Mouse (Mus musculus) liver, embryonic 11.5 days (tissue): ENCODE measurements at regions not wholly inside any gene's neighbourhood (a gene's known extent, or its start where the extent isn't known, plus 50 kb on each side); places are given as distances from the start of the nearest gene placed in this dataset.
"Not testable (repeated sequence)": the region's sequence is repeated elsewhere in the genome, so short reads cannot be mapped to it uniquely, and the experiment has no call there.

Experiments used
- ATAC-seq: fragments of 200-750 bp; cut with Nextera tagmentation; replicated peaks from 2 replicates; pipeline ENCODE4 v1.8.0; 2017; ENCODE audit warnings: moderate number of reproducible peaks, mild to moderate bottlenecking, moderate TSS enrichment, moderate library complexity; ENCODE audit not compliant: low FRiP score
- DNase-seq: peaks from one replicate; pipeline ENCODE4 v3.0.0-alpha.2; 2017; ENCODE audit warnings: low spot score
- H3K27ac ChIP-seq: fragments of 300-500 bp; sonication (generic); 2 replicates; pipeline ENCODE4 v1.5.1; 2014; ENCODE audit warnings: mild to moderate bottlenecking, low read depth, low read length, control low read depth
- H3K27me3 ChIP-seq: fragments of 300-500 bp; sonication (generic); replicated peaks from 2 replicates; pipeline ENCODE4 v1.6.1; 2014; ENCODE audit warnings: low read length, mixed read lengths; ENCODE audit not compliant: control insufficient read depth, insufficient read depth
- H3K36me3 ChIP-seq: fragments of 300-500 bp; sonication (generic); 2 replicates; pipeline ENCODE4 v1.6.1; 2014; ENCODE audit warnings: mild to moderate bottlenecking, low read length, moderate library complexity, mixed read lengths; ENCODE audit not compliant: control insufficient read depth, insufficient read depth
- H3K4me1 ChIP-seq: fragments of 300-500 bp; sonication (generic); replicated peaks from 2 replicates; pipeline ENCODE4 v1.6.1; 2014; ENCODE audit warnings: low read length, mixed read lengths; ENCODE audit not compliant: control insufficient read depth, insufficient read depth
- H3K4me2 ChIP-seq: fragments of 300-500 bp; sonication (generic); 2 replicates; pipeline ENCODE4 v1.6.1; 2014; ENCODE audit warnings: mild to moderate bottlenecking, control low read depth, moderate library complexity
- H3K4me3 ChIP-seq: fragments of 300-500 bp; sonication (generic); 2 replicates; pipeline ENCODE4 v1.5.1; 2014; ENCODE audit warnings: low read depth, low read length, control low read depth
- H3K9ac ChIP-seq: fragments of 300-500 bp; sonication (generic); 2 replicates; pipeline ENCODE4 v1.6.1; 2014; ENCODE audit warnings: low read depth, low read length, control low read depth
- H3K9me3 ChIP-seq: fragments of 300-500 bp; sonication (generic); 2 replicates; pipeline ENCODE4 v1.6.1; 2016; ENCODE audit warnings: low read length, inconsistent platforms, mixed read lengths; ENCODE audit not compliant: control insufficient read depth
- WGBS: fragments of 180-500 bp; shearing (Covaris S2); extraction: QIAGEN DNeasy Blood & Tissue Kit; methylation state at CpG from one replicate; pipeline ENCODE4 v1.1.7; 2014; 5-methylcytosine and 5-hydroxymethylcytosine counted together

- ATAC-seq (no peak), DNase-seq (no peak)
- Histone ChIP-seq H3K36me3 (no peaks in the 10 kb centered on the region), H3K27ac (no peak overlapping the region), H3K4me2 (no peak overlapping the region), H3K4me1 (no peaks in the 10 kb centered on the region), H3K4me3 (no peak overlapping the region), H3K27me3 (no peaks in the 10 kb centered on the region), H3K9ac (no peak overlapping the region), H3K9me3 (peaks cover 2% of the 10 kb centered on the region; the same call in 1 of the 2 replicates)
- 60% methylated on average over 3 of the region's 3 CpGs for WGBS
These were observed 468.9 kb downstream of the Cbln4 start for GRCm38 (mm10) chr2:171574360-171574759.

- 86% methylated on average over 5 of the region's 5 CpGs for WGBS
- no peak overlapping the region for H3K4me2 ChIP-seq
- H3K4me1 ChIP-seq = no peaks in the 10 kb centered on the region
- no peaks in the 10 kb centered on the region for H3K27me3 ChIP-seq
- no peaks in the 10 kb centered on the region for H3K9me3 ChIP-seq
- H3K27ac ChIP-seq = no peak overlapping the region
- ATAC-seq (no peak), DNase-seq (no peak)
- no peak overlapping the region for H3K9ac ChIP-seq
- no peaks in the 10 kb centered on the region for H3K36me3 ChIP-seq
- no peak overlapping the region for H3K4me3 ChIP-seq
These were observed 480.6 kb downstream of the Cbln4 start for GRCm38 (mm10) chr2:171562656-171563055.

DNA sequence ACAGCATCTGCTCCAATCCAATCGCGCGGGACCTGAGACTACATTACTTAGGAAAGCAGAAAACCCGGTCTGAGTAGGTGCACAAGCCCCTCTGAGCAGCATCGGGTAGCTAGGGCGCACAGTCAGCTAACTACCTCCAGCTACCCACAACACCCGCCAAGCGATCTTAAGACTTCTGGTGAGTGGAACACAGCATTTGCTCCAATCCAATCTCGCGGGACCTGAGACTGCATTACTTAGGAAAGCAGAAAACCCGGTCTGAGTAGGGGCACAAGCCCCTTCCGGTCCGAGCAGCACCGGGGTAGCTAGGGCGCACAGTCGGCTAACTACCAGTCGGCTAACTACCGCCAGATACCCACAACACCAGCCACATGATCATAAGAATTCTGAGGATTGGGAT lies 500.5 kb downstream of the Cbln4 start:
- 72% methylated on average over 18 of the region's 18 CpGs for WGBS

DNA sequence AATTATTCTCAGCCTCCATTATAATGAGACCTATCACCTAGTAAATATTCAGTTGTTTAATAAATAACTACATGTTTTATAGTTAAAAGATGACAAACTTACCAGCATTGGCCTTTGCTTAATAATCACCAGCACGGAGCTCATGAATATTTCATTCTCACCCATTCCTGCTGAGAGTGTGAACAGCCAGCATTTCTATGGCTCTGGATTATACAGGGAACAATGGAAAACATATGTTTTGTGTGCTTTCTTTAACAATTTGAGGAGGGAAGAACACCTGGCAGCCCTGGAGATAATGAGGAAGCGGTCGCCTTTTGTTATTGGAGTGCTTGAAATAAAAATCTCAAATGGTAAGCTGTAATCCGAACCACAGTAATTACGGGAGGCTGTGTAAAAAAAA lies 528.4 kb downstream of the Cbln4 start:
- DNase-seq (no peak), ATAC-seq (no peak)
- Histone ChIP-seq H3K27ac (no peak overlapping the region), H3K36me3 (no peaks in the 10 kb centered on the region), H3K4me2 (no peak overlapping the region), H3K9me3 (no peaks in the 10 kb centered on the region), H3K4me1 (no peaks in the 10 kb centered on the region), H3K9ac (no peak overlapping the region), H3K27me3 (no peaks in the 10 kb centered on the region), H3K4me3 (no peak overlapping the region)
- WGBS = 84% methylated on average over 5 of the region's 5 CpGs

More for the DNA sequence above, 500.5 kb downstream of the Cbln4 start:
- H3K36me3 ChIP-seq, DNase-seq, H3K27ac ChIP-seq, H3K27me3 ChIP-seq, H3K4me1 ChIP-seq, H3K9me3 ChIP-seq, ATAC-seq, H3K9ac ChIP-seq, H3K4me3 ChIP-seq, H3K4me2 ChIP-seq: not testable (repeated sequence)

DNA sequence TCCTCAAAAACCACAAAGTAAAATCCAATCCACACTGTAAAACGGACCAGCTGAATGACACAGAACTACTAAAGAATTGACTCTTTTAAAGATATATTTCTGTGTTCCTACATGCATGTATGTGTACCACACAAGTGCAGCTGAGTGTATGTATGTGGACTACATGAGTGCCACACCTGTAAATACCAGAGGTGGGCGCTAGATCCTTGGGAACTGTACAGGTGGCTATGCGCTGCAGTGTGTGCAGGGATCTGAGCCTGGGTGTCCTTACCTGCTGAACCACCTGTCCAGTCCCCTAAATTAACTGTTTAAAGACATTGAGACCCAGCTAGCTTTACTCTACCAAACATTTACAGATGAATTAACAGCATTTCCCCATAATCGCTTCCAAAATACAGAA lies 546.6 kb downstream of the Cbln4 start:
- Histone ChIP-seq H3K4me3 (no peak overlapping the region), H3K4me1 (0 out of 2 replicates have a peak, but pooled peaks cover 2% of the 10 kb centered on the region), H3K27me3 (no peaks in the 10 kb centered on the region), H3K4me2 (no peak overlapping the region), H3K9ac (no peak overlapping the region), H3K36me3 (no peaks in the 10 kb centered on the region), H3K27ac (no peak overlapping the region), H3K9me3 (no peaks in the 10 kb centered on the region)
- DNase-seq = no peak
- ATAC-seq = no peak
- 72% methylated on average over 4 of the region's 4 CpGs for WGBS

- Histone ChIP-seq H3K4me2 (no peak overlapping the region), H3K27me3 (no peaks in the 10 kb centered on the region), H3K9me3 (no peaks in the 10 kb centered on the region), H3K4me3 (no peak overlapping the region), H3K27ac (no peak overlapping the region), H3K9ac (no peak overlapping the region), H3K4me1 (0 out of 2 replicates have a peak, but pooled peaks cover 2% of the 10 kb centered on the region), H3K36me3 (no peaks in the 10 kb centered on the region)
- no peak for ATAC-seq
- WGBS = 25% methylated on average over 12 of the region's 12 CpGs
- DNase-seq = no peak
These were observed 549.5 kb downstream of the Cbln4 start for GRCm38 (mm10) chr2:171493741-171494140.

DNA sequence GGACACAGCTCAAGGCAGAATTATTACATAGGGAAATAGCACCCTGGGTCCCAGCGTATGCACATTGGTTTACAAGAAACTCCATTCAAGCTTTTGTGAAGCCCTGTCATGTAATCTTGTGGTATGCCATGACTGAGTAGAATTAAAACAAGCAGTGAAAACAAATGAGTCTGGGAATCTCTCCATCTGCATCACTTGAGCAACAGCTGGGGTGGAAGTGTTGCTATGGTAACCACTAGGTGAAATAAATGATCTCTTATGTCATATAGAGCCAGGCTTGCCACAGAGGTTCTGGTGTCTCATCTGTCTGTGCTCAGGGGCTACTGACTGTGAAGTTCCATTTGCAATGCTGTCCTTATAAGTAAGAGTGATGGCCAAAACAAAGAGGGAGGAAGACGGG lies 556.0 kb downstream of the Cbln4 start:
- 85% methylated on average over 2 of the region's 2 CpGs for WGBS
- no peaks in the 10 kb centered on the region for H3K36me3 ChIP-seq

GRCm38 (mm10) chr2:171453241-171453640 lies 590.0 kb downstream of the Cbln4 start:
- Histone ChIP-seq H3K9me3 (0 out of 2 replicates have a peak, but pooled peaks cover 2% of the 10 kb centered on the region), H3K4me1 (no peaks in the 10 kb centered on the region), H3K4me2 (no peak overlapping the region), H3K9ac (no peak overlapping the region), H3K4me3 (no peak overlapping the region), H3K27ac (no peak overlapping the region), H3K36me3 (no peaks in the 10 kb centered on the region), H3K27me3 (no peaks in the 10 kb centered on the region)
- no peak for ATAC-seq
- no peak for DNase-seq
- 79% methylated on average over 9 of the region's 9 CpGs for WGBS

More for the DNA sequence above, 556.0 kb downstream of the Cbln4 start:
- H3K9ac ChIP-seq = no peak overlapping the region
- H3K27me3 ChIP-seq = no peaks in the 10 kb centered on the region
- no peak overlapping the region for H3K27ac ChIP-seq
- ATAC-seq (no peak), DNase-seq (no peak)
- H3K4me3 ChIP-seq = no peak overlapping the region
- no peak overlapping the region for H3K4me2 ChIP-seq
- no peaks in the 10 kb centered on the region for H3K9me3 ChIP-seq
- H3K4me1 ChIP-seq = no peaks in the 10 kb centered on the region

GRCm38 (mm10) chr2:171406057-171406456 lies 637.2 kb downstream of the Cbln4 start:
- ATAC-seq (no peak), DNase-seq (no peak)
- H3K4me1 ChIP-seq = no peaks in the 10 kb centered on the region
- no peak overlapping the region for H3K4me2 ChIP-seq
- H3K27me3 ChIP-seq = no peaks in the 10 kb centered on the region
- H3K4me3 ChIP-seq = no peak overlapping the region
- H3K9ac ChIP-seq = no peak overlapping the region
- no peak overlapping the region for H3K27ac ChIP-seq
- no peaks in the 10 kb centered on the region for H3K36me3 ChIP-seq
- H3K9me3 ChIP-seq = no peaks in the 10 kb centered on the region
- WGBS = 80% methylated on average over 2 of the region's 2 CpGs
